Mouse (Mus musculus) frontal cortex, postnatal 10 days (tissue): Measurements from ENCODE around the gene Sema4f.

Source experiments
- DNase-seq, 2 experiments: peaks; one replicate each; pipeline ENCODE4 v3.0.0; 2022; ENCODE audit warnings: low spot score in 2 of 2, mixed read lengths in 1 of 2

Gene Sema4f

GRCm38 (mm10) chr6:82939167-82939912 is at the start of gene Sema4f:
TSS of gene Sema4f (minus strand) at chr6:82939769.
- peak; percentile 68 to 77 for DNase-seq

DNA sequence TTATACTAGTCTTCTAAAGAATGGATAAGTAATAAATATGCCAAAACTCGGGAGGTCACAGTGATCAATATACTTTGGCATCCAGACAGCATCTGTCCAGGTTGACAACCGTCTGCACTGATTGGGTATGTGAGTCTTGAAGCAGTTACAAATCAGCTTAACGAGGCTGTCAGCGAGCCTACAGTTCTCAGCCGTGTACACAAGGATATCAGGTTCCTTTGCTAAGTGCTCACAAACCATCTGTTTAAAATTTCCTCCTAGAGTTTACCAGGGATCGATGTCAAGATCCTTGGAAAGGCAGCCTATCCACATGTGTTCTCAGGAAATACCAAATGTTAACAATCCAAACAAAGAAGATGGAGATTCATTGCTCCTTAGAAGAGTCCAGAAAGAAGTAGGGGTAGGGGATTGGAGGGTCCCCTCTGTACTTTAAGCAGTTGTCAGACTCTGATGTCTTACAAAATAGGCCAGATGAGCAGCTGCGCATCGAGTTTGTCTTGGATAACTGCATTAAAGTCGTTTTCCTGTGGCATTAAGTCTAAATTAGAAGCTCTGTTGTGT is 47.9 kb upstream of the Sema4f start:
- no peak for DNase-seq

DNA sequence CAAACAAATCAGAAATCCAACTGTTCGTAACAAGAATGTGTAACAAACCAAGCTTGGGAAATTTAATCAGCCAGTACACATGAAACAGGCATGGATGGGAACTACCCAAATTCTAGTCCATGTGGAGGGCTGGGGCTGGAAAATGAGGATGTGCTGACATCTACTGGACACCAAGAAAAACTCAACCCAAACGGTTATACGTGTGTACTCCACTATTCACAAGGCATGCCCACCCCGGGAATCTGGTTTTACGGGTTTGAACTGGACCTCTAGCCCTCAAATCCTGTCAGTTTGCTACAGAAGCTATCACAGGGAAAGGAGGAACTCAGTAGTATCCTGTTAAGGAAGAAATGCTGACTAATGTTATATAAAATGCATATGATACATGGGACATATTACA is 31.5 kb upstream of the Sema4f start:
- DNase-seq: peak; percentile 28 to 59

- DNase-seq: no peak
Measured at GRCm38 (mm10) chr6:82969249-82970084, 29.9 kb upstream of the Sema4f start.

- DNase-seq: no peak
Measured at GRCm38 (mm10) chr6:82961664-82962063, 22.1 kb upstream of the Sema4f start.

DNA sequence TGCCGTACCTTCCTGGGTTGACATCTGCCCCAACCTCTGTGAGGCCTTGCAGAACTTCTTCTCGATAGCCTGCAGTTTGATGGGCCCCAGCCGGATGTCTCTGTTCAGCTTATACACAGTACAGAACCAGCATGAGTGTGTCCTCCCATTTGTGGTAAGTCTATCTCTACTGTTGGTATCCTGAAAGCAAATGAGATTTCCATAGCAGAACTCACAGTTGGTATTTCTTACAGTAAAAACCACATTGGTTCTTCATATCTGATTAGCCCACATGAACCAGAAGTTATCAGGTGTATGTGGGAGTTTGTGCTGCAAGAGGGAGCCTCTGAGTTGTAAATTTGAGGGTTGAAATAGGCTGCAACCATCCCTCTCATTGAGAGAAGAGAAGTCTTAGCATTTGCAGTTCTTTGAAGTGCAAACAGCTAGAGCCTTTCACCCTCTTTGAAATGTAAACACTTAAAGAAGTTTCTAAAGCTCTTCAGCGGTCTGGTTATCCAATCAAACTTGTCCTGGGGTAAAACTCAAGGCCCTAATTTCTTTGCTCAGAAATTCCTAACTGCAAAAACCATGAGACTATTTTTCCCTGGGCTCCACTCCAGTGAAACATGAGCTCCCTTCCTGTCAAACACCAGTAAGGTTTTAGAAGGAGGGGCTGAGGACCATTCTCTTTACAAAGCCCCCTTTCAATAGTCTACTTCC is 17.1 kb upstream of the Sema4f start:
- no peak for DNase-seq

- no peak for DNase-seq
Measured at GRCm38 (mm10) chr6:82946651-82947050, 7.1 kb upstream of the Sema4f start, which contains the start of gene M1ap. TSS of gene M1ap (plus strand) at chr6:82946902.

- DNase-seq: no peak
Measured at GRCm38 (mm10) chr6:82945750-82946149, 6.2 kb upstream of the Sema4f start.

DNA sequence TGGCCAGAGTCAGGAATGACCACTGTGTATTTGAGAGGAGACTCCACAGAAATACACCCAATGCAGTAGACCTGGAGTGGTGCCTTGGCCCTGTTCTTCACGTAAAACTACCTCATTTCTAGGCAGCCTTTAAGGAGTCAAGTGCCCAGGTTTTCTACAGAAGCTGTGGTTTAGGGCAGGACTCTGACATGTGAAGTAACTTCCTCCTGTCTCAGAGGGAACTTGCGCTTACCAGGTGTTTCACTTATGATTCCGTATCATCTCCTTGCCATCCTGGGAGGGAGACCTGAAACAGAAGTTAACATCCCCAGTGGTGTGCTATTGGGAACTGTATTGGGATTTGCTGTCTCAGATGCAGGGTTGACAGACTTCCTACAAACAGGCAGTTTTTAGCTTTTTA is 1.2 kb upstream of the Sema4f start:
- DNase-seq: no peak

DNA sequence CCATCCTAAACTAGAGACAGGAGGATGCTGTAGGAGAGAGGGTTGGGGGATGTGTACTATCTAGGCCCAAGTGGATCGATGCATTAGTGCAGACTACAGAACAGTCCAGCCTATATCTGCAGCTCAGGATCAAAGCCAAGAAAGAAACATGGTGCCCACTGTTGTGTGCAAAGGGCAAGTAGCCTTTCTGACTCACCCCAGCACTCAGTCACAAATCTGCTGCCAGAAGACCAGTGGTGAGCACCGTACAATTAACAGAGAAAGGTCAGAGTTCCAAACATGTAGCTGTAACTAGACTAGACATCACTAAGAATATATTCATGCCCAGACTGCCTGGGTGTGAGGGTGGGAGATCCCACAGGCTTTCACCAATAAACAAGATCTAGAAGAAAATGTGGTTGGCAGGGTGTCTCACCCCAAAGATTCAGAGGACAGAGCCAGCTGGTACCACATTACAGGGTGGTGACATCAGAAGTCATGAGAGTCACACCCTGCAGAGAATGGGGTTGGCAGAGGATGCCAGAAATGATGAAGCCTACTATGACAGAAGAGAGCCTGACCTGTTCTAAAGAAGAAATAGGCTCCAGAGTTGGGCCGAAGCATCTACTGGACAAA is 4.8 kb downstream of the Sema4f start:
- DNase-seq: no peak

DNA sequence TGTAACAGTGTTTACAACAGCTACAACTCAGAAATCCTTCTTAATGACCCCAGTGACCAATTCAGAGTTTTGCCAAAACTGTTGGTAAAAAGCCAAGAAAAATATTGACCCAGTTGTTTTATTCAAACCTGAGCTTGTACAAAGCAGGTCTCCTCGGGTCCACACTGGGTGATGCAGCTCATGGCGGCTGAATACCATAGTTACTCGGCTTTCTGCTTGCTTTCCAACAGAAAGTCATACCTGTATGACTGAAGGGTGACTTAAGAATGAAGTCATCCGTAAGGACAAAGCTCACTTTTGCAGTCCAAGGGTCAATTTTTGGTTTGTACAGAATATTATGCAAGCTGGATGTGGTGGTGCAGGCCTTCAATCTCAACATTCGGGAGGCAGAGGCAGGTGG is 12.0 kb downstream of the Sema4f start:
- no peak for DNase-seq

DNA sequence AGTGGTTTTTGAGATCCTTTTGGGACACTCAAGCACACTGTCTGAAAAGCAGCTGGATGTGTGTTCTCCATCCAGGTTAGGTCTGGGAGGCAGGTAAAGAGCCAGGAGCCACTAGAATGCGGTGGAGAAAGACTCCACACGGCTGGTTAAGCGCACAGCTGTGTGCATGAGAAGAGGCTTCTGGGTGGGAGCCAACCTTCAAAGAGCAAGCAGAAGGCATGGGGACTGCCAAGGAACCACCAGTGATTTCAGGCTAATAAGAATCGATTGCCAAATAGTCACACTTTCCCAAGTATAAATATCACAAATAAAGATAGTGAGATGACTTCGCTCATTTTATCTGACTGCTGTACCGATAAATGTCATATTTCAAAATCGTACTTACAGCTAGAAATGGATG is 13.0 kb downstream of the Sema4f start:
- no peak for DNase-seq

DNA sequence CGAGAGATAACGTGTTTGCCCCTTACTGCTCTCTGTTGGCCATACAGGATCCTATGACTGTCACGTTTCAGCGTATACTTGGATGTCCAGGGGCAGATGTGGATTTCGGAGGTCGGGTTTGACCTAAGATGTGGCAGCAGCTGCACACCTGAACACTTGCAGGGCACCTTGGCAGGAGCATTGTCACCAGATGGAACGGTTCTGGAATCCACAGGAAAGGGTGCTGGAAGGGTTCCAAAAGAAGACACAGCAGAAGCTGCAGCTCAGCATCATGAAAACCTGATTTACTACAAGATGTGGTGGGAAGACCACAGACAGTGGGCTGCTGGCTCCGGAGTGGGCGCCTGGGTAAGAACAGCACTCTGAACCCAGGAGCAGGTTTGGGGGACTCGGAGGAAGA is 13.5 kb downstream of the Sema4f start:
- no peak for DNase-seq

DNA sequence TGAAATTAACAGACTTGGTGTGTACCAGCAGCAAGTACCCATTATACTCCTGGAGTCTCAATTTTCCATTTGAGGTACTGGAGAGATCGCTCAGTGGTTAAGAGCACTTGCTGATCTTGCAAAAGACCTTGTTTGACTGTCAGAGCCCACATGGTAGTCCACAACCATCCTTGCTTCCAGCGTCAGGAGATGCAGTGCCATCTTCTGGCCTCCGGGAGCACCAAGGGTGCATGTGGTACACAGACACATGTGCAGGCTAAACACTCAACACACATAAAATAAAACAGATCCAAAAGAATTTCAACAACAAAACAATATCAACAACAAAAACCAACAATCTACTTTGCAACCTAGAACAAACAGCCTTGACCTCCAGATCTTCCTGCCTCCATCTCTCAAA is 14.6 kb downstream of the Sema4f start:
- DNase-seq: no peak

GRCm38 (mm10) chr6:82921426-82922224 is 17.9 kb downstream of the Sema4f start:
- no peak for DNase-seq

DNA sequence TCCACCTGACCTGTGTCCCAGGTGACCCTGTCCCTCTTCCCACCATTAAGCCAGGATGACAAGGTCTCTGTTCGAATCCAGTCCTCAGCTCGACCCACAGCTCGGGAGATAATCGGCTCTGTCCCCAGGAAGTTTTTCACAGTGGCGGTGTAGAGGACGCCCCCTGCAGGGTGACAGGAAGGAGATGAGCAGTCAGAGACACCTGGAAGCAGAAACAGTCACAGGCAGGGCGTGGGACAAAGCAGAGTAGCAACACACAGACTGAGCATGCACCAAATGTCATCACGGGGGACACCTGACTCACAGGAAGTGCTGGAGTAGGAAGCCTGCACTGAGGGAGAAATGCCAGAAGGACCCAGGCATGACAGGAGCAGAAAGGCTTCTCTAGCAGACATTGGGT is 20.0 kb downstream of the Sema4f start:
- DNase-seq: no peak

DNA sequence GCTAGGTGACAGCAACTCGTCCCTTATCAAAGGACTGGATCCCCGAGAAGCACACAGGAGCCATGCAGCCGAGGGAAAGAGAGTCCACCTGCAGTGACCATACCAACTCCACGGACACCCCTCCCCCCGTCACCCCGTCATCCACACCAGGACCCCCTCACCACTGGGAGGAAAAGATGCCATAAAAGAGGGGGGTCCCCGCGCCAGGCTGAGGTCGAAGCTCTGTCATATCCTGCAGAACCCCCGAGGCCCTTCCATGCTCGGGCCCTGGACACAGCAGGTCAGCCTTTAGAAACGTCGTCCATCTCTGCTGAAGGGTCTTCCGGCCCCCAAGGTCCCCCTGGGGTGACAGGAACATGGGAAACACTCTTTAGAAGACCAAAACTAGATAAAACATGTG is 21.2 kb downstream of the Sema4f start:
- no peak for DNase-seq

DNA sequence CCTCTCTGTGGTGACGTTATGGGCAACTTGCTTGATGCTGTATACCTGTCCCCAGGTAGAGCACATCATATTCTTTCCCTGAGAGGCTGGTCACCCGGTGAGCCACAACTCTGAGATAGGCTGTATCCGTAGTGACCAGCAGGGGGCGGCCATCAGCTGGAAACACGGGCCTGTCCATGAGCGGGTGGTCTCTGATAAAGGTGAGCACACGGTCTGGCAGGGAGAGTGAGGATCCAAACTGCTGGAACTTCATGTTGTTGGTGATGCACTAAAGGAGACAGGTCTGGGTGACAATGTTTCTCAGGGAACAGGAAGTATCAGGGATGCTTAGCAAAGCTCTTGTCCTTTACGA is 21.8 kb downstream of the Sema4f start:
- DNase-seq: no peak

GRCm38 (mm10) chr6:82917076-82917777 is 22.3 kb downstream of the Sema4f start:
- no peak for DNase-seq

DNA sequence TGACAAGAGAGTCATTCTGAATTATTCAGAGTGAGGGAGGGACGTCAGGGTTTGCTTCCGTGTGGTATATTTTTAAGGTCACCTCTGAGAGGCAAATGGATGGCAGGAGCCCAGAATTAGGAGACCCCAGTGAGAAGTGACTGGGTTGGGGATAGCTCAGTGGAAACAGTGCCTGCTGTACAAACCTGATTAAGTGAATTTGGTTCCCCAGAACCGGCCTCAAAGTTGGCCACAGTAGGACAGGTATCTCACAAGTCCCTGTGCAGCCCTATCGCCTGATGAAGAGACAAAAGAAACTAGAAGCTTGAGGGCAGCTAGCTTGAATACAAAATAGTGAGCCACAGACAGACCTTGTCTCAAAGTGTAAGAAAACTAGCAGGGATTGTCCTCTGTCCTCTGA is 23.1 kb downstream of the Sema4f start:
- DNase-seq: no peak
